Mouse (Mus musculus) embryonic facial prominence, embryonic 14.5 days (tissue): ENCODE results near the gene 1700024B05Rik. TPM values are rescaled to one million over a fixed set of nuclear protein-coding genes. Genes with fewer than 3 reads are reported as not detected.
"Not testable (repeated sequence)": the region's sequence is repeated elsewhere in the genome, so short reads cannot be mapped to it uniquely, and the experiment has no call there.

Experiments used
- ATAC-seq: fragments of 200-750 bp; cut with Nextera tagmentation; 2 replicates; pipeline ENCODE4 v1.8.0; 2017; ENCODE audit warnings: low read depth, moderate number of reproducible peaks, moderate TSS enrichment
- DNase-seq: peaks from one replicate; pipeline ENCODE4 v3.0.0-alpha.2; 2015; ENCODE audit warnings: low spot score
- H3K27ac ChIP-seq: fragments of 300-500 bp; sonication (generic); replicated peaks from 2 replicates; pipeline ENCODE4 v1.5.1; 2014; ENCODE audit warnings: low read depth, mild to moderate bottlenecking, low read length, moderate library complexity
- H3K27me3 ChIP-seq: fragments of 300-500 bp; sonication (generic); replicated peaks from 2 replicates; pipeline ENCODE4 v1.6.1; 2014; ENCODE audit warnings: low read length; ENCODE audit not compliant: control insufficient read depth, insufficient read depth
- H3K36me3 ChIP-seq: fragments of 300-500 bp; sonication (generic); 2 replicates; pipeline ENCODE4 v1.6.1; 2014; ENCODE audit warnings: low read length, mixed read lengths; ENCODE audit not compliant: control insufficient read depth, insufficient read depth
- H3K4me1 ChIP-seq: fragments of 300-500 bp; sonication (generic); 2 replicates; pipeline ENCODE4 v1.6.1; 2014; ENCODE audit warnings: antibody characterized with exemption, low read length; ENCODE audit not compliant: control insufficient read depth, insufficient read depth
- H3K4me2 ChIP-seq: fragments of 300-500 bp; sonication (generic); 2 replicates; pipeline ENCODE4 v1.6.1; 2014; ENCODE audit warnings: low read depth, mild to moderate bottlenecking, low read length, moderate library complexity, mixed read lengths
- H3K4me3 ChIP-seq: fragments of 300-500 bp; sonication (generic); 2 replicates; pipeline ENCODE4 v1.5.1; 2014; ENCODE audit warnings: low read depth, mild to moderate bottlenecking, low read length
- H3K9ac ChIP-seq: fragments of 300-500 bp; sonication (generic); 2 replicates; pipeline ENCODE4 v1.6.1; 2014; ENCODE audit warnings: low read depth, mild to moderate bottlenecking, low read length, moderate library complexity, mixed read lengths
- H3K9me3 ChIP-seq: fragments of 300-500 bp; sonication (generic); 2 replicates; pipeline ENCODE4 v1.6.1; 2016; ENCODE audit warnings: low read length; ENCODE audit not compliant: control insufficient read depth
- WGBS: fragments of 180-500 bp; shearing (Covaris S2); extraction: QIAGEN DNeasy Blood & Tissue Kit; methylation state at CpG from one replicate; pipeline ENCODE4 v1.1.7; 2014; 5-methylcytosine and 5-hydroxymethylcytosine counted together
- polyA plus RNA-seq: library from polyadenylated mRNA; unstranded; fragments of >200 nt; fragmentation: Nextera tagmentation; extraction: Ambion mirVana; gene quantifications from 2 replicates; pipeline ENCODE4 v1.2.1, GENCODE M21; 2014

1700024B05Rik gene
- not detected in 2 replicates for polyA plus RNA-seq

GRCm38 (mm10) chr14:41943695-41944094 is at the start of gene 1700024B05Rik:
TSS of gene 1700024B05Rik (plus strand) at chr14:41943995.
- not testable (repeated sequence) for H3K4me1 ChIP-seq, H3K9ac ChIP-seq, H3K36me3 ChIP-seq, H3K27ac ChIP-seq, H3K9me3 ChIP-seq, H3K27me3 ChIP-seq, DNase-seq, H3K4me3 ChIP-seq, H3K4me2 ChIP-seq, ATAC-seq
- 100% methylated on average over 1 of the region's 2 CpGs for WGBS

- not testable (repeated sequence) for H3K9me3 ChIP-seq
- no CpG with 5 or more reads among the region's 2 CpGs for WGBS
Measured at GRCm38 (mm10) chr14:41907190-41907589, 36.6 kb upstream of the 1700024B05Rik start, which contains the start of gene Gm7980. TSS of gene Gm7980 (minus strand) at chr14:41907290.

GRCm38 (mm10) chr14:41924649-41925048 is 19.1 kb upstream of the 1700024B05Rik start, which contains the start of gene 1700049E17Rik1:
TSS of gene 1700049E17Rik1 (plus strand) at chr14:41924949.
- not testable (repeated sequence) for DNase-seq, H3K27me3 ChIP-seq, H3K27ac ChIP-seq, H3K9me3 ChIP-seq, H3K4me1 ChIP-seq, ATAC-seq, H3K9ac ChIP-seq, H3K4me2 ChIP-seq, H3K36me3 ChIP-seq, H3K4me3 ChIP-seq
- WGBS, result no CpG with 5 or more reads among the region's 1 CpGs

More at GRCm38 (mm10) chr14:41907190-41907589, 36.6 kb upstream of the 1700024B05Rik start, which contains the start of gene Gm7980:
- DNase-seq, H3K9ac ChIP-seq, H3K4me2 ChIP-seq, H3K4me3 ChIP-seq, H3K27ac ChIP-seq, H3K27me3 ChIP-seq, ATAC-seq, H3K4me1 ChIP-seq, H3K36me3 ChIP-seq: not testable (repeated sequence)

- not testable (repeated sequence) for H3K27me3 ChIP-seq, H3K4me1 ChIP-seq, H3K9ac ChIP-seq, H3K27ac ChIP-seq, H3K4me3 ChIP-seq, ATAC-seq, H3K36me3 ChIP-seq, H3K4me2 ChIP-seq, DNase-seq, H3K9me3 ChIP-seq
- 65% methylated on average over 4 of the region's 4 CpGs for WGBS
Measured at GRCm38 (mm10) chr14:41964095-41964494, 20.3 kb downstream of the 1700024B05Rik start.

GRCm38 (mm10) chr14:41967827-41968226 is 24.0 kb downstream of the 1700024B05Rik start, which contains the start of gene Gm6401:
TSS of gene Gm6401 (minus strand) at chr14:41967927.
- not testable (repeated sequence) for H3K4me1 ChIP-seq, DNase-seq, H3K27me3 ChIP-seq, H3K27ac ChIP-seq, H3K9me3 ChIP-seq, ATAC-seq, H3K36me3 ChIP-seq, H3K4me3 ChIP-seq, H3K9ac ChIP-seq, H3K4me2 ChIP-seq
- 83% methylated on average over 1 of the region's 1 CpGs for WGBS

- not testable (repeated sequence) for H3K9me3 ChIP-seq, H3K27ac ChIP-seq, H3K27me3 ChIP-seq, H3K9ac ChIP-seq, H3K4me2 ChIP-seq, H3K36me3 ChIP-seq, ATAC-seq, DNase-seq, H3K4me3 ChIP-seq, H3K4me1 ChIP-seq
- 67% methylated on average over 3 of the region's 3 CpGs for WGBS
Measured at GRCm38 (mm10) chr14:41968596-41968995, 24.8 kb downstream of the 1700024B05Rik start.

GRCm38 (mm10) chr14:41983225-41983624 is 39.4 kb downstream of the 1700024B05Rik start, which contains the start of gene Gm3543:
TSS of gene Gm3543 (minus strand) at chr14:41983325.
- H3K4me2 ChIP-seq, H3K9ac ChIP-seq, H3K4me1 ChIP-seq, H3K36me3 ChIP-seq, H3K4me3 ChIP-seq, DNase-seq, H3K9me3 ChIP-seq, ATAC-seq, H3K27me3 ChIP-seq, H3K27ac ChIP-seq: not testable (repeated sequence)
- WGBS, result no CpG with 5 or more reads among the region's 1 CpGs

Other genes starting within 250 kb of the 1700024B05Rik start
- not detected in 2 replicates for gene Gm8068, start 242.1 kb upstream of the 1700024B05Rik start, polyA plus RNA-seq
- gene Gm7929, start 193.4 kb upstream of the 1700024B05Rik start, polyA plus RNA-seq, result not detected in 2 replicates
- not detected in 2 replicates for gene Gm47189, start 171.6 kb upstream of the 1700024B05Rik start, polyA plus RNA-seq
- not detected in 2 replicates for gene Gm7980, start 36.7 kb upstream of the 1700024B05Rik start, polyA plus RNA-seq
- not detected in 2 replicates for gene 1700049E17Rik1, start 19.0 kb upstream of the 1700024B05Rik start, polyA plus RNA-seq
- gene Gm6401, start 23.9 kb downstream of the 1700024B05Rik start, polyA plus RNA-seq, result not detected in 2 replicates
- gene Gm3543, start 39.3 kb downstream of the 1700024B05Rik start, polyA plus RNA-seq, result not detected in 2 replicates
- gene Gm7951, start 173.4 kb downstream of the 1700024B05Rik start, polyA plus RNA-seq, result not detected in 2 replicates
- not detected in 2 replicates for gene Gm17027, start 218.6 kb downstream of the 1700024B05Rik start, polyA plus RNA-seq
- gene Gm3573, start 246.8 kb downstream of the 1700024B05Rik start, polyA plus RNA-seq, result not detected in 2 replicates